Mouse (Mus musculus) small intestine, adult 2 months (tissue): ENCODE data around the gene Gpr182. TPM values are rescaled to one million over a fixed set of nuclear protein-coding genes. Genes with fewer than 3 reads are reported as not detected.
"Not testable (repeated sequence)": the region's sequence is repeated elsewhere in the genome, so short reads cannot be mapped to it uniquely, and the experiment has no call there.

ENCODE experiments used
- H3K27ac ChIP-seq: fragments of 200-500 bp; 2 replicates; pipeline ENCODE4 v1.5.1; 2012; ENCODE audit warnings: low read depth, low read length, control low read depth, inconsistent platforms; ENCODE audit not compliant: insufficient read depth
- H3K27me3 ChIP-seq: fragments of 200-500 bp; 2 replicates; pipeline ENCODE4 v1.6.1; 2012; ENCODE audit warnings: mild to moderate bottlenecking, moderate library complexity, low read length, inconsistent platforms; ENCODE audit not compliant: control insufficient read depth, insufficient read depth
- H3K36me3 ChIP-seq: fragments of 200-500 bp; 2 replicates; pipeline ENCODE4 v1.6.1; 2012; ENCODE audit warnings: mild to moderate bottlenecking, low read length, control low read depth, inconsistent platforms; ENCODE audit not compliant: control insufficient read depth, insufficient read depth
- H3K4me1 ChIP-seq: fragments of 200-500 bp; 2 replicates; pipeline ENCODE4 v1.6.1; 2012; ENCODE audit warnings: low read length, inconsistent platforms, mixed read lengths; ENCODE audit not compliant: control insufficient read depth, insufficient read depth, insufficient read length
- H3K4me3 ChIP-seq: fragments of 200-500 bp; 2 replicates; pipeline ENCODE4 v1.5.1; 2012; ENCODE audit warnings: low read depth, mild to moderate bottlenecking, control low read depth, inconsistent platforms, low read length, moderate library complexity
- CTCF ChIP-seq: fragments of 200-500 bp; IDR thresholded peaks from 2 replicates; pipeline ENCODE4 v1.5.1; 2012; ENCODE audit warnings: low read depth, mild to moderate bottlenecking, control low read depth, inconsistent platforms, low read length, moderate library complexity, mixed read lengths; ENCODE audit not compliant: insufficient replicate concordance, insufficient read length; ENCODE audit errors: extremely low read depth
- POLR2A ChIP-seq: fragments of 200-500 bp; IDR thresholded peaks from 2 replicates; pipeline ENCODE4 v1.6.1; 2012; ENCODE audit warnings: low read depth, mild to moderate bottlenecking, control low read depth, inconsistent platforms, low read length, moderate library complexity
- WGBS: fragments of 180-500 bp; shearing (Covaris S2); methylation state at CpG from one replicate; pipeline ENCODE4 v1.1.7; 2018; 5-methylcytosine and 5-hydroxymethylcytosine counted together
- polyA plus RNA-seq: library from polyadenylated mRNA; depleted of rRNA; stranded (reverse); fragments of >200 nt; gene quantifications from 2 replicates; pipeline ENCODE4 v1.2.3, GENCODE M21; 2012; rRNA removed

Gpr182 gene
- polyA plus RNA-seq, result 0.70 and 2.3 TPM in 2 replicates

DNA sequence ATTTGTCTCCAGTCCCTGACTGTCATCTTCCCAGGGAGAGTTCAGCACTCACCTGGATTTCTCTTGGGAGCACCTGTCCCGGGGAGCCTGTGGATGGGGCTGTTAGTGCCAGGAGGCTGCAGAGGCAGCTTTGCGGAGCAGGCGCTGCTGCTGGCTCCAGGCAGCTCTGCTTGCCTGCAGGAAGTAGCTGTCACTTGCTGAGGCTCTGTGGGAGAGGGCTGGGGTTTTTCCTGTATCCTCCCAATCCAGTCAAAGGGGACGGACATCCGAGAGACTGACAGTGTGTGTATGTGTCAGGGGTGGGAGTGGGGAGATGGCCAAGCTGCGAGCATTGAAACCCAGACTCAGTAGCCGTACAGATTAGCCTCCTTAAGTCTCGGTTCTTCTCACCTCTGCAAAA is at the start of gene Gpr182:
Gene Gpr182, minus strand, starts transcription at position 185 of the 400 bp plus-strand sequence.
- Histone ChIP-seq H3K4me1 (peaks cover 13% of the 10 kb centered on the region), H3K4me3 (peak within 1 kb of the TSS; percentile 1; the same call in 1 of the 2 replicates), H3K27me3 (no peaks in the 10 kb centered on the region), H3K27ac (no peak within 1 kb of the TSS), H3K36me3 (peaks cover 15% of the 10 kb centered on the region)
- TF ChIP-seq CTCF (no peak), POLR2A (no peak)
- 65% methylated on average over 8 of the region's 8 CpGs for WGBS

DNA sequence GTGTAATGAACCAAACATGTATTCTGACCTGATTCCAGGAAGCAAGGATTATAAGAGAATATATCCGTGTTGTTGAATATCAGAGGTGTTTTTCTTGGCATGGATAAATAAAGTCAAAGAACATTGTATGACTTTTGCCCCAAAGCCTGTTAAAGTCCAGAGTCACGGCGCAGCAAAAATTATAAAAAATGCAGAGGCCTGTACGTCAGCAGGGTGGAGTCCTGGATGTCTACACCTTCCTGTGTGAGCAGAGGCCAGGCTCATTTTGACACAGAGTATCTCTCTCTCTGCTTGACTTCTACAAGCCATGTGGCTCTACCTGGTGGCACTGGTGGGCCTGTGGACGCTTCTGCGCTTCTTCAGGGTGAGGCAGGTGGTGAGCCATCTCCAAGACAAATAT is 49.4 kb upstream of the Gpr182 start, which contains the start of gene Rdh16:
Gene Rdh16, plus strand, starts transcription at position 262 of the 400 bp plus-strand sequence.
- Histone ChIP-seq H3K27me3 (no peaks in the 10 kb centered on the region), H3K4me1 (peaks cover 19% of the 10 kb centered on the region; the same call in 1 of the 2 replicates), H3K36me3 (no peaks in the 10 kb centered on the region), H3K4me3 (peak within 1 kb of the TSS; percentile 20), H3K27ac (peak within 1 kb of the TSS; percentile 55)
- TF ChIP-seq POLR2A, result no peak
- no peak for TF ChIP-seq CTCF
- WGBS, result 49% methylated on average over 6 of the region's 6 CpGs

DNA sequence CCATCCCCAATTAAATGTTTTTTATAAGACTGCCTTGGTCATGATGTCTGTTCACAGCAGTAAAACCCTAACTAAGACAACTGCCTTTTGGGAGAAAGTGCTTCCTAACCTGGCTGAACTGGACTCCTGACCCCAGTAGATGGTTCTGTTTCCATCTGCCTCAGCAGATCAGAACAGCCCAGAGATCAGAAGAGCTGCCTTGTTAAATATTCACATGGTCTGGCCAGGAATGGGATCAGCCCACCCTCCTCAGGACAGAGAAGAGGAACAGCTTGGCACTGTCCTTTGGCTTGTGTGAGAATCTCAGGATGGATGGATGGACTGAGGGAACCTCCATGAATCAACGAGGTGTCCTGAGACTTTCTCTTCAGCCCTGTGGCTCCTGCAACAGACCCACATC is 47.8 kb upstream of the Gpr182 start:
- 54% methylated on average over 1 of the region's 1 CpGs for WGBS
- 0 out of 2 replicates have a peak overlapping the region, but pooled peaks have one; percentile 1 for H3K27ac ChIP-seq
- TF ChIP-seq POLR2A (no peak), CTCF (no peak)
- no peaks in the 10 kb centered on the region for H3K36me3 ChIP-seq
- no peak overlapping the region for H3K4me3 ChIP-seq
- H3K27me3 ChIP-seq, result no peaks in the 10 kb centered on the region
- H3K4me1 ChIP-seq, result peaks cover 19% of the 10 kb centered on the region; the same call in 1 of the 2 replicates

- not testable (repeated sequence) for H3K4me3 ChIP-seq, H3K36me3 ChIP-seq, H3K27ac ChIP-seq, H3K27me3 ChIP-seq, H3K4me1 ChIP-seq
- 93% methylated on average over 1 of the region's 1 CpGs for WGBS
Observed at GRCm38 (mm10) chr10:127785411-127785810, 33.9 kb upstream of the Gpr182 start.

GRCm38 (mm10) chr10:127782321-127782720 is 30.8 kb upstream of the Gpr182 start:
- H3K36me3 ChIP-seq, H3K27me3 ChIP-seq, H3K27ac ChIP-seq, H3K4me3 ChIP-seq, H3K4me1 ChIP-seq: not testable (repeated sequence)
- WGBS, result 96% methylated on average over 17 of the region's 17 CpGs

GRCm38 (mm10) chr10:127776011-127776410 is 24.5 kb upstream of the Gpr182 start, which contains the start of gene Rdh9:
Gene Rdh9, plus strand, starts transcription at chr10:127776386.
- TF ChIP-seq CTCF, result no peak
- no peak for TF ChIP-seq POLR2A
- peaks cover 8% of the 10 kb centered on the region; the same call in 1 of the 2 replicates for H3K4me1 ChIP-seq
- H3K27me3 ChIP-seq, result no peaks in the 10 kb centered on the region
- H3K4me3 ChIP-seq, result peak within 1 kb of the TSS; percentile 49
- WGBS, result 18% methylated on average over 2 of the region's 2 CpGs
- no peaks in the 10 kb centered on the region for H3K36me3 ChIP-seq
- H3K27ac ChIP-seq, result peak within 1 kb of the TSS; percentile 88

DNA sequence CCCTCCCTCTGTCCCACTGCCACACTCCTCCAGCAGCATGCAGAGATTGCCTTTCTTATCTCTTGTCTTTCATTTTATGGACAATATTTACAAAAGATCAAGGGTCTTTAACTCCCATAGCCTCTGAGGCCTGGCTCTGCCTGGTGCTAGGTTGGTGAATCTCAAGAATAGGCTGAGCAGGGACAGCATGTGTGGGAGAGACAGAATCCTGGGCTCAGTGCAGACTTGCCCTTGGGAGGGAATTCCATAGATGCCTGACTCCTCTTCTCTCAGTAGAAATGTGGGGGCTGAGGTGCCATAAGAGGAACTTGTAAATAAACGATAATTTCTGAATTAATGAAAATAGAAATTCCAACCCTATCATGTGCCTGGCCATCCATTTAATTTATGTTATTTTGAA is 15.0 kb upstream of the Gpr182 start:
- Histone ChIP-seq H3K4me1 (peaks cover 6% of the 10 kb centered on the region; the same call in 1 of the 2 replicates), H3K36me3 (no peaks in the 10 kb centered on the region), H3K4me3 (no peak overlapping the region), H3K27ac (no peak overlapping the region), H3K27me3 (no peaks in the 10 kb centered on the region)
- WGBS, result 47% methylated on average over 1 of the region's 1 CpGs
- TF ChIP-seq POLR2A (no peak), CTCF (no peak)

DNA sequence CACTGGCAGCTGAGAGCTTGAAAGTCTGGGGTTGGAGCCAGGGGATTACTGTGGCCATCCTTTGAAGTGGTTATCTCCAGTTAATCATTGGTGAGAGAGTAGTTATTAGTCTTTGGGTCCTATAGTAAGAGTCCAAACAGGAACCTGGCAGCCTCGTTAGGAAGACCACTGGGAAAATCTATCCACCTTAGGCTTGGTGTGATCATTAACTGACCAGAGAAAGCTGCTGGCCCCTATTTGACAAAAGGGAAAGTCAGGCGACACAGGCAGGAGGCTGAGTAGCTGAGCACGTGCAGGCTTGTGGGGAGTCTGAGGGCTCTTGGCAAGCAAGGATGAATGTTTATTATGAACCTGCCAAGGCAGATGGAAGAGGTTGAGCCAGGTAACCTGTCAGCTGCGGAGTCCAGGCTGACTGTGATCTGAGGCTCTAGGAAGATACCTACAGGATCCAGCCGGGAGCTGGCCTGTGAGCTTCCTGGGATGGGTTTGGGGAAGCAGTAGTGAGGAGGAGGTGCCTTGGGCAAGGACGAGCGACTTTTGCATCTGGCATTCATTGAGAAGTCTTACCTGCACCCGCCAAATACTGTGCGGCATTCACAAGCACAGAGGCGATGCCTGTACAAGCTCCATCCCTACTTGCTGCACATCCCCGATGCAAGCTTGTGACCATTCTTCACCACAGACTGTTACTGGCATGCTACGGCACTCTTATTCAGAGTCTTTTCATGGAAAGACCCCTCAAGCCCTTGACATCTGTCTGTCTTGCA is 12.6 kb upstream of the Gpr182 start:
- 24% methylated on average over 12 of the region's 12 CpGs for WGBS
- Histone ChIP-seq H3K27me3 (no peaks in the 10 kb centered on the region), H3K36me3 (no peaks in the 10 kb centered on the region), H3K27ac (peak overlapping the region; percentile 52), H3K4me1 (peaks cover 13% of the 10 kb centered on the region; the same call in 1 of the 2 replicates), H3K4me3 (no peak overlapping the region)
- TF ChIP-seq CTCF, result no peak

DNA sequence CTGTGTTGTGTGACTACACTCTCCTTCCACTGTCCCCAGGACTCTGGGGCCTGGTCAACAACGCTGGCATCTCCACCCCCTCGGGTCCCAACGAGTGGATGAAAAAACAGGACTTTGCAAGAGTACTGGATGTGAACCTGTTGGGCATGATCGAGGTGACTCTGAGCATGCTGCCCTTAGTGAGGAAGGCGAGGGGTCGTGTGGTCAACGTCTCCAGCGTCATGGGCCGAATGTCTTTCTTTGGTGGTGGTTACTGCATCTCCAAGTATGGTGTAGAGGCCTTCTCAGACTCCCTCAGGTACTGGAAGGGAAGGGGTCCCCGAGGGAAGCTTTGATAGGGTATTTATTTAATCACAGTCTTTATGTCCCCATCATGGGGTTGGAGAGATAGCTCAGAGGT is 11.4 kb upstream of the Gpr182 start:
- peaks cover 18% of the 10 kb centered on the region; the same call in 1 of the 2 replicates for H3K4me1 ChIP-seq
- 90% methylated on average over 10 of the region's 10 CpGs for WGBS
- not testable (repeated sequence) for H3K27me3 ChIP-seq, H3K27ac ChIP-seq, H3K4me3 ChIP-seq, H3K36me3 ChIP-seq
